Mouse (Mus musculus) liver, adult 2 months (tissue): ENCODE measurements around the gene Ngfr.

Experiments
- CTCF ChIP-seq: fragments of 200-500 bp; IDR thresholded peaks from 2 replicates; pipeline ENCODE4 v1.5.1; 2011; ENCODE audit warnings: low read depth, low read length, control low read depth
- POLR2A ChIP-seq: fragments of 200-500 bp; IDR thresholded peaks from 2 replicates; pipeline ENCODE4 v1.6.1; 2011; ENCODE audit warnings: low read length, control low read depth; ENCODE audit not compliant: insufficient read depth; ENCODE audit errors: extremely low read depth

- TF ChIP-seq CTCF (no peak), POLR2A (no peak)
Measured at GRCm38 (mm10) chr11:95609924-95610323, 22.4 kb upstream of the Ngfr start.
